Comparison of ENCODE assay signal across 12 mouse cellular contexts in the genomic region with DNA sequence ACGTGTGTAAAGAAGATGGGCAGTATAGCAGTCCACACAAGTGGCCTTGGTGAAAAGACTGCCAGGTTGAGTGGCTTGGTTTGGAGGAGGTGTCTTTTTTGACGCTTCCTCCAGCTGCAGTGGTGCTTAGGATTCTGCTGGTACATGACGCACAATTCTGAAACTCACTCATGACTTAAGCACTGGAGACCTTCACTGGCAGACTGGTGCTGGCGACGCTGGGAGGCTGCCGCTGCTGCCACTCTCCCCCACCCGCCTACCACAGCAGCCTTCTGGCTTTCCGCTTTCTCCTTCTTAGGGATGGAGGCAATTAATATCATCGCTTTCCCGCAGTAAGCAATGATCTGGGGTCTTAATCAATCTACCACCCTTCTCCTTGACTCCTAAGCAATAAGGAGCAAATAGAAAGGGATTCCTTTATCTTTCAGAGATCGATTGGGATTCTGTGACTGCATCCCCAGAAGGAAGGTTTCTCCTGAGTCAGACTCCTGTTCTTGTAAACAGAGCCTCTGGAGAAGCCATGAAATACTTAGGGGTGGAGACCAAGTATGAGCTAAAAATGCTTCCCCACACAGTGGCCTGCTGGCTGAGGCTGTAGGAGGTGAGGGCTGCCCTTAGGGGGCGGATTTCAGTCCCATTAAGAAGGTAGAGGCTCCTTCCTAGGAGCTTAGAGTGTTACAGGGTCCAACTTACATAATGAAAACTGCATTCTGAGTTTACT. TPM values are rescaled to one million over a fixed set of nuclear protein-coding genes. Genes with fewer than 3 reads are reported as not detected.
DNase-seq lines count a peak whose midpoint lies in the region; ATAC-seq and TF ChIP-seq lines count a peak whose summit lies in the region.
"Had no signal": no experiment of that assay in that cellular context is flagged by ENCODE, and none has a peak within 500 bp of the region (broad histone marks: within the 10 kb centered on the region; RNA-seq: fewer than 3 reads in every experiment).

No protein-coding gene starts in this region.

- no peaks in the 10 kb centered on the region for H3K27me3 ChIP-seq in E14TG2a.4 (ENCODE audit: insufficient read depth, low read length)
- no peaks in the 10 kb centered on the region for H3K27me3 ChIP-seq in limb, embryonic 11.5 days (ENCODE audit: control insufficient read depth, insufficient read depth, low read length)
- H3K27me3 ChIP-seq in forebrain, embryonic 14.5 days (replicated peaks; ENCODE audit: control insufficient read depth, insufficient read depth, low read length): no peaks in the 10 kb centered on the region

- peaks cover 53% of the 10 kb centered on the region for H3K4me1 ChIP-seq in E14TG2a.4 (replicated peaks; ENCODE audit: low read depth, low read length)
- peaks cover 24% of the 10 kb centered on the region for H3K4me1 ChIP-seq in limb, embryonic 11.5 days (ENCODE audit: control insufficient read depth, insufficient read depth, low read length)
- H3K4me1 ChIP-seq in forebrain, embryonic 14.5 days (ENCODE audit: control insufficient read depth, insufficient read depth, low read length): peaks cover 2% of the 10 kb centered on the region; the same call in 1 of the 2 replicates

- H3K4me2 ChIP-seq in limb, embryonic 11.5 days (ENCODE audit: low read depth, severe bottlenecking): no peak overlapping the region
- H3K4me2 ChIP-seq in forebrain, embryonic 14.5 days (ENCODE audit: low read length): no peak overlapping the region

- no peak for DNase-seq in layer of hippocampus, adult 2 months (ENCODE audit: low spot score in 2 of 2)
- no peak for DNase-seq in layer of hippocampus, postnatal 14 days (ENCODE audit: low spot score in 2 of 2)
- peak; percentile 44 for DNase-seq in R1 (ENCODE audit: low read depth, low spot score)
- no peak for DNase-seq in limb, embryonic 11.5 days (ENCODE audit: low spot score)
- no peak for DNase-seq in forebrain, embryonic 14.5 days (ENCODE audit: low spot score)
- no peak for DNase-seq in B cell, adult 2 months
- DNase-seq: heart, postnatal 10 days had no signal

- H3K36me3 ChIP-seq in E14TG2a.4 (ENCODE audit: insufficient read depth, low read length): 0 out of 2 replicates have a peak, but pooled peaks cover 7% of the 10 kb centered on the region
- no peaks in the 10 kb centered on the region; the same call in 1 of the 2 replicates for H3K36me3 ChIP-seq in limb, embryonic 11.5 days (ENCODE audit: control insufficient read depth, insufficient read depth, low read length)
- H3K36me3 ChIP-seq in forebrain, embryonic 14.5 days (ENCODE audit: control insufficient read depth, insufficient read depth, low read length): peaks cover 7% of the 10 kb centered on the region; the same call in 1 of the 2 replicates

- 46% methylated on average over 12 of the region's 12 CpGs for WGBS in limb, embryonic 11.5 days
- 57% methylated on average over 12 of the region's 12 CpGs for WGBS in forebrain, embryonic 14.5 days

- no peak for ATAC-seq in limb, embryonic 11.5 days (ENCODE audit: insufficient number of reproducible peaks, low FRiP score, low TSS enrichment, low read depth)
- ATAC-seq in activated CD4-positive, CD25-positive, alpha-beta regulatory T cell, adult 4 months: no peak
- ATAC-seq in forebrain, embryonic 14.5 days: no peak
- ATAC-seq: midbrain, embryonic 16.5 days had no signal

- no peak overlapping the region for H3K4me3 ChIP-seq in layer of hippocampus, adult 2 months
- no peak overlapping the region for H3K4me3 ChIP-seq in E14TG2a.4 (replicated peaks; ENCODE audit: low read length)
- H3K4me3 ChIP-seq in limb, embryonic 11.5 days (ENCODE audit: low read depth, low read length): no peak overlapping the region
- H3K4me3 ChIP-seq in forebrain, embryonic 14.5 days (ENCODE audit: low read depth, low read length): no peak overlapping the region

- no peak overlapping the region for H3K27ac ChIP-seq in layer of hippocampus, adult 2 months
- H3K27ac ChIP-seq in limb, embryonic 11.5 days (replicated peaks; ENCODE audit: low read depth, low read length): peak overlapping the region; percentile 40
- no peak overlapping the region for H3K27ac ChIP-seq in forebrain, embryonic 14.5 days (ENCODE audit: low read depth, low read length)

- TF ChIP-seq CTCF in layer of hippocampus, adult 2 months (conservative IDR thresholded peaks at IDR 0.05): peak; percentile 44
- peak; percentile 23 for TF ChIP-seq CTCF in E14TG2a.4 (conservative IDR thresholded peaks at IDR 0.05; ENCODE audit: low read length)

- no peaks in the 10 kb centered on the region for H3K9me3 ChIP-seq in E14TG2a.4 (ENCODE audit: low read length)
- H3K9me3 ChIP-seq in limb, embryonic 11.5 days (ENCODE audit: control insufficient read depth, low read length): no peaks in the 10 kb centered on the region
- no peaks in the 10 kb centered on the region for H3K9me3 ChIP-seq in forebrain, embryonic 14.5 days (replicated peaks; ENCODE audit: control insufficient read depth, low read length)

- no peak overlapping the region for H3K9ac ChIP-seq in limb, embryonic 11.5 days (ENCODE audit: low read length)
- no peak overlapping the region for H3K9ac ChIP-seq in forebrain, embryonic 14.5 days (ENCODE audit: low read length)

RNA-seq across cellular contexts. Expression of a gene that starts 22.5 kb away (rescaled TPM):
- under 1 TPM in 1 of 2 experiments, not detected in 1; 0.15 TPM for total RNA-seq in layer of hippocampus, adult 2 months (2021)
- not detected for total RNA-seq in layer of hippocampus, postnatal 14 days (2021)
- 1.1 TPM in 2 replicates for polyA plus RNA-seq in limb, embryonic 11.5 days (2014; fragmentation: Nextera tagmentation; extraction: Ambion mirVana)
- 100 to 1,000 TPM; 109 to 137 TPM for polyA plus RNA-seq in activated CD4-positive, CD25-positive, alpha-beta regulatory T cell, adult 4 months (2017; shearing (Covaris generic))
- not detected in 2 replicates for polyA plus RNA-seq in forebrain, embryonic 14.5 days (2014; fragmentation: Nextera tagmentation; extraction: Ambion mirVana)
- total RNA-seq: layer of hippocampus, adult 8-10 months had no signal

RNA-seq across cellular contexts. Expression of a gene that starts 51.3 kb away (rescaled TPM):
- total RNA-seq in layer of hippocampus, adult 2 months (2021): 10 to 100 TPM; 23.9 to 28.0 TPM
- total RNA-seq in layer of hippocampus, postnatal 14 days (2021): 10 to 100 TPM; 24.0 to 24.2 TPM
- polyA plus RNA-seq in limb, embryonic 11.5 days (2014; fragmentation: Nextera tagmentation; extraction: Ambion mirVana): 9.3 and 9.8 TPM in 2 replicates
- polyA plus RNA-seq in activated CD4-positive, CD25-positive, alpha-beta regulatory T cell, adult 4 months (2017; shearing (Covaris generic)): 1 to 10 TPM; 3.2 to 3.9 TPM
- 3.6 and 4.9 TPM in 2 replicates for polyA plus RNA-seq in forebrain, embryonic 14.5 days (2014; fragmentation: Nextera tagmentation; extraction: Ambion mirVana)

RNA-seq across cellular contexts. Expression of a gene that starts 51.8 kb away (rescaled TPM):
- 10 to 100 TPM in 1 of 2 experiments, 1 to 10 TPM in 1; 8.0 to 12.9 TPM for total RNA-seq in layer of hippocampus, adult 2 months (2021)
- total RNA-seq in layer of hippocampus, postnatal 14 days (2021): 1 to 10 TPM; 9.2 to 9.8 TPM
- not detected in 2 replicates for polyA plus RNA-seq in limb, embryonic 11.5 days (2014; fragmentation: Nextera tagmentation; extraction: Ambion mirVana)
- polyA plus RNA-seq in activated CD4-positive, CD25-positive, alpha-beta regulatory T cell, adult 4 months (2017; shearing (Covaris generic)): not detected
- polyA plus RNA-seq in forebrain, embryonic 14.5 days (2014; fragmentation: Nextera tagmentation; extraction: Ambion mirVana): not detected in 2 replicates
- polyA plus RNA-seq: embryonic facial prominence, embryonic 14.5 days; midbrain, embryonic 16.5 days had no signal

Comparison
In these comparisons a context has a peak if more than half of its experiments do, and no peak if none do; other contexts are left out.
1. RNA of a gene that starts 22.5 kb away (polyA plus RNA-seq): 109 to 137 TPM in activated CD4-positive, CD25-positive, alpha-beta regulatory T cell, adult 4 months; 1.1 TPM in limb, embryonic 11.5 days and not detected in forebrain, embryonic 14.5 days; every median in the first group is over 10 times any median in the second.